Mouse (Mus musculus) embryonic fibroblast, embryonic 13.5 days (primary cell): Measurements from ENCODE around the gene Vmn1r174. TPM values are rescaled to one million over a fixed set of nuclear protein-coding genes. Genes with fewer than 3 reads are reported as not detected.
"Not testable (repeated sequence)": the region's sequence is repeated elsewhere in the genome, so short reads cannot be mapped to it uniquely, and the experiment has no call there.

Source experiments
- H3K27ac ChIP-seq: 2 replicates; pipeline ENCODE4 v1.5.1; 2012; ENCODE audit warnings: low read length, control low read depth, inconsistent platforms; ENCODE audit not compliant: insufficient read depth
- H3K4me1 ChIP-seq: 2 replicates; pipeline ENCODE4 v1.6.1; 2011; ENCODE audit warnings: low read length; ENCODE audit not compliant: control insufficient read depth, insufficient read depth
- H3K4me3 ChIP-seq: 2 replicates; pipeline ENCODE4 v1.5.1; 2011; ENCODE audit warnings: mild to moderate bottlenecking, control low read depth, low read length; ENCODE audit not compliant: insufficient read depth
- CTCF ChIP-seq: IDR thresholded peaks from 2 replicates; pipeline ENCODE4 v1.5.1; 2011; ENCODE audit warnings: mild to moderate bottlenecking, control low read depth, low read length, moderate library complexity, borderline replicate concordance; ENCODE audit not compliant: insufficient read depth
- POLR2A ChIP-seq: IDR thresholded peaks from 2 replicates; pipeline ENCODE4 v1.6.1; 2011; ENCODE audit warnings: low read depth, mild to moderate bottlenecking, control low read depth, low read length, moderate library complexity
- polyA plus RNA-seq: library from polyadenylated mRNA; stranded (reverse); fragments of >200 nt; gene quantifications from 2 replicates; pipeline ENCODE4 v1.2.4, GENCODE M21; 2011; ENCODE audit warnings: low read depth; ENCODE audit not compliant: missing spikeins, insufficient read length

Vmn1r174 gene
- not detected in 2 replicates for polyA plus RNA-seq

GRCm38 (mm10) chr7:23751970-23752369 is at the start of gene Vmn1r174:
TSS of gene Vmn1r174 (plus strand) at chr7:23752270.
- H3K27ac ChIP-seq, H3K4me3 ChIP-seq, H3K4me1 ChIP-seq: not testable (repeated sequence)

GRCm38 (mm10) chr7:23784526-23784925 is 32.5 kb downstream of the Vmn1r174 start:
- Histone ChIP-seq H3K4me3 (no peak overlapping the region), H3K27ac (no peak overlapping the region), H3K4me1 (no peaks in the 10 kb centered on the region)
- TF ChIP-seq CTCF: no peak
- no peak for TF ChIP-seq POLR2A

- not testable (repeated sequence) for H3K27ac ChIP-seq, H3K4me1 ChIP-seq, H3K4me3 ChIP-seq
Observed at GRCm38 (mm10) chr7:23810543-23810942, 58.5 kb downstream of the Vmn1r174 start, which contains the start of gene Vmn1r175. TSS of gene Vmn1r175 (minus strand) at chr7:23810643.

Other genes with a start within 250 kb of the Vmn1r174 start
- not detected in 2 replicates for gene Vmn1r167, start 245.1 kb upstream of the Vmn1r174 start, polyA plus RNA-seq
- gene Vmn1r168, start 212.5 kb upstream of the Vmn1r174 start, polyA plus RNA-seq: not detected in 2 replicates
- not detected in 2 replicates for gene Vmn1r169, start 176.7 kb upstream of the Vmn1r174 start, polyA plus RNA-seq
- gene Vmn1r170, start 146.1 kb upstream of the Vmn1r174 start, polyA plus RNA-seq: not detected in 2 replicates
- gene Vmn1r171, start 121.5 kb upstream of the Vmn1r174 start, polyA plus RNA-seq: not detected in 2 replicates
- gene Vmn1r172, start 94.0 kb upstream of the Vmn1r174 start, polyA plus RNA-seq: not detected in 2 replicates
- gene Vmn1r173, start 51.6 kb upstream of the Vmn1r174 start, polyA plus RNA-seq: not detected in 2 replicates
- gene Vmn1r175, start 58.4 kb downstream of the Vmn1r174 start, polyA plus RNA-seq: not detected in 2 replicates
- not detected in 2 replicates for gene Vmn1r176, start 85.1 kb downstream of the Vmn1r174 start, polyA plus RNA-seq
- not detected in 2 replicates for gene Vmn1r177, start 114.2 kb downstream of the Vmn1r174 start, polyA plus RNA-seq
- not detected in 2 replicates for gene Vmn1r178, start 139.7 kb downstream of the Vmn1r174 start, polyA plus RNA-seq
- gene Vmn1r179, start 174.7 kb downstream of the Vmn1r174 start, polyA plus RNA-seq: not detected in 2 replicates
- not detected in 2 replicates for gene Vmn1r180, start 198.4 kb downstream of the Vmn1r174 start, polyA plus RNA-seq
- gene Vmn1r181, start 222.3 kb downstream of the Vmn1r174 start, polyA plus RNA-seq: not detected in 2 replicates
- gene V1rd19, start 249.4 kb downstream of the Vmn1r174 start, polyA plus RNA-seq: not detected in 2 replicates